ENCODE assay signal across 13 mouse cellular contexts in the genomic region with DNA sequence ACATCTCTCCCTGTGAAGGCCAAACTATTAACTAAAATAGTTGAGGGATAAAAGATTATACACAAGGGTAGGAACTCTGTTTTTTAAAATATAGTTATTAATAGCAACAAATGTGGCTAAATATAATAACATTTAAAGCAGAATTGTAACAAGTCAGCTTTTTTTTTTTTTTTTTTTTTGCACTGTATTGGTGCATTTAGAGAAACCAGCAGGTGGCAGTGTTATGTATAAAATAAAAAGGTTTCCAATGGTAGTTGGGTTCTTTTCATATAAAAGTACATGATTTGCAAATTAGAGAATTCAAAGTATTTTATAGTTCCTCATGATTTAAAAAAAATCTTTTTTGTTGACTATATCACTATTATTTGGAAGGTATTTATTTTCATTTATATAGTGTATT. TPM values are rescaled to one million over a fixed set of nuclear protein-coding genes. Genes with fewer than 3 reads are reported as not detected.
DNase-seq lines count a peak whose midpoint lies in the region; ATAC-seq and TF ChIP-seq lines count a peak whose summit lies in the region.
"Had no signal": no experiment of that assay in that cellular context is flagged by ENCODE, and none has a peak within 500 bp of the region (broad histone marks: within the 10 kb centered on the region; RNA-seq: fewer than 3 reads in every experiment).

No protein-coding gene starts in this region.

- H3K4me2 ChIP-seq in forebrain, postnatal 0 days (ENCODE audit: low read depth): no peak overlapping the region
- no peak overlapping the region for H3K4me2 ChIP-seq in forebrain, embryonic 15.5 days (replicated peaks)
- H3K4me2 ChIP-seq: heart, embryonic 13.5 days; lung, embryonic 15.5 days had no signal

- H3K9me3 ChIP-seq in forebrain, postnatal 0 days (ENCODE audit: low read length): no peaks in the 10 kb centered on the region
- no peaks in the 10 kb centered on the region for H3K9me3 ChIP-seq in forebrain, embryonic 15.5 days
- H3K9me3 ChIP-seq: G1E; heart, embryonic 13.5 days; lung, embryonic 15.5 days had no signal

- no peaks in the 10 kb centered on the region for H3K4me1 ChIP-seq in forebrain, postnatal 0 days (ENCODE audit: insufficient read depth)
- H3K4me1 ChIP-seq in forebrain, embryonic 15.5 days: no peaks in the 10 kb centered on the region
- H3K4me1 ChIP-seq: heart, embryonic 13.5 days; lung, embryonic 15.5 days had no signal

- TF ChIP-seq CTCF in forebrain, postnatal 0 days (IDR thresholded peaks at IDR 0.05; ENCODE audit: low read depth): peak; percentile 44

- no peaks in the 10 kb centered on the region for H3K27me3 ChIP-seq in forebrain, postnatal 0 days (ENCODE audit: insufficient read depth, low read length)
- H3K27me3 ChIP-seq in forebrain, embryonic 15.5 days: no peaks in the 10 kb centered on the region
- H3K27me3 ChIP-seq: heart, embryonic 13.5 days; lung, embryonic 15.5 days had no signal

- H3K36me3 ChIP-seq in forebrain, postnatal 0 days (ENCODE audit: insufficient read depth): peaks cover 32% of the 10 kb centered on the region
- H3K36me3 ChIP-seq in forebrain, embryonic 15.5 days: peaks cover 42% of the 10 kb centered on the region

- H3K27ac ChIP-seq in forebrain, postnatal 0 days (ENCODE audit: low read depth, low read length): no peak overlapping the region
- H3K27ac ChIP-seq in forebrain, embryonic 15.5 days (replicated peaks): no peak overlapping the region
- H3K27ac ChIP-seq: heart, embryonic 13.5 days; lung, embryonic 15.5 days had no signal

- no peak overlapping the region for H3K4me3 ChIP-seq in forebrain, postnatal 0 days (ENCODE audit: low read depth, low read length)
- H3K4me3 ChIP-seq in forebrain, embryonic 15.5 days: no peak overlapping the region
- H3K4me3 ChIP-seq: erythroblast, embryonic 14.5 days; heart, embryonic 13.5 days; lung, embryonic 15.5 days had no signal

- DNase-seq in forebrain, postnatal 0 days: peak; percentile 58
- peak; percentile 38 to 49 for DNase-seq in left cerebral cortex, postnatal 14 days (ENCODE audit: low spot score in 2 of 2)
- DNase-seq in left cerebral cortex, adult 8-10 months (ENCODE audit: low spot score in 2 of 2): no peak
- DNase-seq in gastrocnemius, postnatal 36 days: no peak
- no peak for DNase-seq in thymus, adult 18-20 months

- H3K9ac ChIP-seq in forebrain, postnatal 0 days: no peak overlapping the region
- no peak overlapping the region for H3K9ac ChIP-seq in forebrain, embryonic 15.5 days (replicated peaks)
- H3K9ac ChIP-seq: heart, embryonic 13.5 days; lung, embryonic 15.5 days had no signal

- ATAC-seq in forebrain, postnatal 0 days: no peak
- no peak for ATAC-seq in forebrain, embryonic 15.5 days (replicated peaks)
- peak; percentile 54 for ATAC-seq in CD4-positive, CD25-positive, alpha-beta regulatory T cell, adult 4 months
- ATAC-seq in inflammation-experienced regulatory T-cells, adult 6 months: peak; percentile 58

- intact Hi-C loops in left cerebral cortex, postnatal 14 days (cut with DNase I): loop anchor here (5.0 to 10.0 kb wide), 3 partner anchors 391 to 1009 kb away; no protein-coding TSS in a partner anchor
- intact Hi-C loops in gastrocnemius, postnatal 36 days (cut with DNase I): no loop called here

RNA-seq across cellular contexts. Expression of gene Mdm1, which starts 14.3 kb away (rescaled TPM):
- 29.2 and 43.0 TPM in 2 replicates for total RNA-seq in forebrain, postnatal 0 days (2014; rRNA removed)
- polyA plus RNA-seq in forebrain, postnatal 0 days (2015; fragmentation: Nextera tagmentation; extraction: Ambion mirVana): 17.0 and 22.7 TPM in 2 replicates
- polyA plus RNA-seq in forebrain, embryonic 15.5 days (2015; fragmentation: Nextera tagmentation; extraction: Ambion mirVana): 38.7 and 42.8 TPM in 2 replicates
- total RNA-seq in left cerebral cortex, postnatal 14 days (2021): 1 to 10 TPM; 8.3 to 8.6 TPM
- 1 to 10 TPM; 6.2 to 9.9 (median 7.2) TPM for total RNA-seq in left cerebral cortex, adult 8-10 months (2022)
- polyA plus RNA-seq in CD4-positive, CD25-positive, alpha-beta regulatory T cell, adult 4 months (2017; shearing (Covaris generic)): 1 to 10 TPM; 7.6 to 7.8 TPM
- polyA plus RNA-seq in inflammation-experienced regulatory T-cells, adult 6 months (2017; shearing (Covaris generic)): 10 to 100 TPM in 1 of 3 experiments, 1 to 10 TPM in 2; 4.5 to 10.9 (median 4.7) TPM
- total RNA-seq in gastrocnemius, postnatal 36 days (2021): 1 to 10 TPM; 1.9 to 3.0 TPM

RNA-seq across cellular contexts. Expression of gene Il22, which starts 48.8 kb away (rescaled TPM):
- total RNA-seq in forebrain, postnatal 0 days (2014; rRNA removed): 0.24 and 0.31 TPM in 2 replicates
- 0.54 and 0.88 TPM in 2 replicates for polyA plus RNA-seq in forebrain, postnatal 0 days (2015; fragmentation: Nextera tagmentation; extraction: Ambion mirVana)
- not detected in 2 replicates for polyA plus RNA-seq in forebrain, embryonic 15.5 days (2015; fragmentation: Nextera tagmentation; extraction: Ambion mirVana)
- total RNA-seq in left cerebral cortex, postnatal 14 days (2021): not detected
- total RNA-seq in left cerebral cortex, adult 8-10 months (2022): under 1 TPM in 1 of 4 experiments, not detected in 3; 0.46 TPM
- polyA plus RNA-seq in CD4-positive, CD25-positive, alpha-beta regulatory T cell, adult 4 months (2017; shearing (Covaris generic)): not detected
- polyA plus RNA-seq in inflammation-experienced regulatory T-cells, adult 6 months (2017; shearing (Covaris generic)): 1 to 10 TPM in 1 of 3 experiments, not detected in 2; 6.9 TPM
- not detected for total RNA-seq in gastrocnemius, postnatal 36 days (2021)
- total RNA-seq: G1E; layer of hippocampus, adult 18-20 months had no signal
- polyA plus RNA-seq: erythroblast, embryonic 14.5 days; G1E; heart, embryonic 13.5 days; lung, embryonic 15.5 days had no signal

Comparison
In these comparisons a context has a peak if more than half of its experiments do, and no peak if none do; other contexts are left out.
1. DNase-seq: peak in forebrain, postnatal 0 days (single experiment) and left cerebral cortex, postnatal 14 days (2 of 2); none in left cerebral cortex, adult 8-10 months (0 of 2), gastrocnemius, postnatal 36 days (0 of 2) and thymus, adult 18-20 months (0 of 2).
2. ATAC-seq: peak in CD4-positive, CD25-positive, alpha-beta regulatory T cell, adult 4 months (single experiment) and inflammation-experienced regulatory T-cells, adult 6 months (single experiment); none in forebrain, postnatal 0 days (single experiment) and forebrain, embryonic 15.5 days (single experiment).